Mouse (Mus musculus): ENCODE data around the gene Gas2l1. TPM values are rescaled to one million over a fixed set of nuclear protein-coding genes. Genes with fewer than 3 reads are reported as not detected.

Gas2l1 gene
- total RNA-seq, 2 experiments from 2014 or later: 20.9 to 21.6 TPM

DNA sequence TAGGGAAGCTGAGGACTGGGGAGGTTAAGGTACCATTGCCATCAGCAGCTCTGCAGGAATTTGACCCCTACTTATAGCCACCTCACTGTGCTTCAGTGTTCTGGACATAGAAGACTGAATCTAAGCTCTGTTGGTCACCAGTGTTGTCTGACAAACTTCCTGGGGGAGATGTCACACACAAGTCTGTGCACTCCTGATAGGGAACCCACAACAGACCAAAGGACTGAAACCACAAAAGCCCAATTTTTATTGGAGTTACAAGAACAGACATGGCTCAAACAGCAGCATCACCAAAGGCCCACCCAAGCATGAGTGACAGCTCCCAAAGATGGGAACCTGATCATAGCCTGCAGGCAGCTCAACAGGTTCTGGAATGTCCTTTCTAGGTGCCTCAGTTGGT, 1.9 kb upstream of the Gas2l1 start:
- intact Hi-C loops (cut with DNase I): no loop called here
- DNase-seq: no peak

DNA sequence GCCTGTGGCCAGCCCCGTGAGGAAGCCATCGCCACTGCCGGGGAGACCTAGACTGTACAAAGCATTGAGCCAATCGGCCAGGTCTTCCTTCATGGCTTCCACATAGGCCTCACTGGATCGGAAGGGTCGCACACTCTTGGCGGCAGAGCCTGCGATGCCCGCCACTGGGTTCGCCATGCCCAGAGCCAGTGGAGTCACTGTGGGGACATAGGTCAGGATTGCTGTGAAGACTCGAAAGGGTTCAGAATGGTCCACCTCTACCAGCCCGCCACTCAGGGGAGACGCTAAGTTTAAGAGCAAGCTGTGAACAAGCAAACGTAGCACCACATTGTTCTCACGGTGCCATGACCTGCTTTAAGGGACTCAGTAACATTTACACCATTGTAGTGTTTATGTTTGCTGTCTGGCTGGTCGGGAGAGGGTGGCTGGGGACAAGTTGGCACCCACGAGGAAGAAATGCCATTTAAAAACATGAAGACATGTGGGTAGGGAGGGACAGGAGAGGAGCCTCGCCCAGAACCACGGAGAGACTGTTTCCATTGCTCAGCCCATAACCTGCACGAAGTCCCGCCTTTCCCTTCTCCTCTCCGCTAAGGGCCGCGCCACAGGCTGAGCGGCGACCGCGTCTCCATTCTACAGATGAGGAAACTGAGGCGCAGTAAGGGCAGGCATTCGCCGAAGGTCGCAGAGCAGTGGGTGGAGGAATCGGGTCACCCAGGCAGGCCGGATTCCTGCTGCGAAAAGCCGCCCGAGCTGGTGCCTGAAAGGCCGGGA, 658 bp downstream of the Gas2l1 start:
- intact Hi-C loops (cut with DNase I): loop anchor here (1.0 kb wide), 1 partner anchor 49 kb away; no protein-coding TSS in a partner anchor
- peak in 1 of 2 experiments; percentile 42 for DNase-seq

- intact Hi-C loops (cut with DNase I): no loop called here
- no peak for DNase-seq
These were observed 1.4 kb downstream of the Gas2l1 start for GRCm38 (mm10) chr11:5063561-5064281.

- no peak for DNase-seq
- intact Hi-C loops (cut with DNase I): no loop called here
These were observed 2.1 kb downstream of the Gas2l1 start for GRCm38 (mm10) chr11:5062860-5063505.

GRCm38 (mm10) chr11:5062326-5062725, 2.8 kb downstream of the Gas2l1 start:
- peak in 1 of 2 experiments; percentile 23 for DNase-seq
- intact Hi-C loops (cut with DNase I): no loop called here

DNA sequence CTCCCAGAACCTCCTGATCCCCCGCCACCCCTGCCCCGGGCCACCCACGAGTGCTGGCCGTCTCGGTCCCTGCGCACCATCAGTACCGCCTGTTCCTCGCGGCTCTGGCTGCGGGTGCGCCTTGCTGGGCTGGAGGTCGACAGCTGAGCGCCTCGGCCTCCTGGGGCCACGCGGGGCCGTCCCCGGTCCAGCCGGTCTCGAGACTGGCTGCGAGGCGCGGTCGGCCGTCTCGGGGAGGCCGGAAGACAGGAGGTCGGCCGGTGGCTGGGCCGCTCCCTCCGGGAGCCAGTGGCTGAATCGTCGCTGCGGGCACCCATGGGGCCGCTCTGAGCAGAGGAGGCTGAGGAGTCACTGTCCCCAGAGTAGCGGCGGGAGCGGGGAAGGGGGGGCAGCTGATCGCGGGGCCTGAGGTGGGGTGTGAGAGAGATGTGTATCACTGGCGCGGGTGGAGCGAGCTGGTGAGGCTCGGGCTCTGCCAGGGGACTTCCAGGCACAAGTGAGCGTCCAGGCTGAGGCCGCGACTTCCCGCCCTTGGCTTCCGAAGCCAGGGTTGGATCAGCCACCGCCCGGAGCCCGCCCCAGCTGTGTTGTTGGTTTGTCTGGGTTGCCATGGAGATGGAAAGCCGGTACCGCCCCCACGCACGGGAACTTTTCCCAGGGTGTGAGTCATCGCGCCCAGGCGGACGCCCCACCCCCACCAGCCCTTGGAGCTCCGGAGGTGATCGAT, 3.6 kb downstream of the Gas2l1 start:
- peak; percentile 97 for DNase-seq
- intact Hi-C loops (cut with DNase I): no loop called here

GRCm38 (mm10) chr11:5060756-5061412, 4.2 kb downstream of the Gas2l1 start:
- intact Hi-C loops (cut with DNase I): no loop called here
- no peak for DNase-seq

DNA sequence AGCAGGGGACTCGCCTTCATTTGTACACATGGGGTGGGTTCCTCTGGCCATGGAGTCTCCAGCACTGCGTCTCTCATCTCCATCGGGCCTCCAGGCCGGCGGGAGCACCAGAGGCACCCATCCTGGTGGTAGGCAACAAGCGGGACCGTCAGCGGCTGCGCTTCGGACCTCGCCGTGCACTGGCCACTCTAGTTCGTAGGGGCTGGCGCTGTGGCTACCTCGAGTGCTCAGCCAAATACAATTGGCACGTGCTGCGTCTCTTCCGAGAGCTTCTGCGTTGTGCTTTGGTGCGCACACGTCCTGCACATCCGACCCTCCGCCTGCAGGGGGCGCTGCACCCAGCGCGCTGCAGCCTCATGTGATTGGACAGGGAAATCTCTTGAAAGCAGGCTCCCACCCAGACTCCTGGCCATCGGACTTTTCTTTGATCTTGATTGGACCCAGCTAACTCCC, 5.4 kb downstream of the Gas2l1 start:
- intact Hi-C loops (cut with DNase I): no loop called here
- peak in 1 of 2 experiments; percentile 59 for DNase-seq

- peak in 1 of 2 experiments; percentile 29 for DNase-seq
- intact Hi-C loops (cut with DNase I): no loop called here
These were observed 5.9 kb downstream of the Gas2l1 start for GRCm38 (mm10) chr11:5059230-5059629.

DNA sequence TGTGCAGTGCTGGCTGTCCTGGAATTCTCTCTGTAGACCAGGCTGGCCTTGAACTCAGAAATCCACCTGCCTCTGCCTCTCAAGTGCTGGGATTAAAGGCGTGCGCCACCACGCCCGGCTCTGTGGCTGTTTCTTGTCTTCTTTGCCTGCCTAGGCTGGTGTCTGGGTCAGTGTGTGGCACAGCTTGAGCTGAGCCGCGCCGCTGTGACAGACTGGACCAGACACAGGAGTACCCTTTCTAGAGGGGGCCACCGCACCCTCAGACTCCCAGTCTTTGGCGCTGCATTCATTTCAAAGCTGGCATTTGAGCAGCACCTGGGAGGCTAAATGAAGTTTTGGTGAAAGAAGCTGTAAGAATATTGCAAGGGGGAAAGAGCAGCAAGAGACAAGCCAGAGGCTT, 6.3 kb downstream of the Gas2l1 start:
- intact Hi-C loops (cut with DNase I): no loop called here
- no peak for DNase-seq

DNA sequence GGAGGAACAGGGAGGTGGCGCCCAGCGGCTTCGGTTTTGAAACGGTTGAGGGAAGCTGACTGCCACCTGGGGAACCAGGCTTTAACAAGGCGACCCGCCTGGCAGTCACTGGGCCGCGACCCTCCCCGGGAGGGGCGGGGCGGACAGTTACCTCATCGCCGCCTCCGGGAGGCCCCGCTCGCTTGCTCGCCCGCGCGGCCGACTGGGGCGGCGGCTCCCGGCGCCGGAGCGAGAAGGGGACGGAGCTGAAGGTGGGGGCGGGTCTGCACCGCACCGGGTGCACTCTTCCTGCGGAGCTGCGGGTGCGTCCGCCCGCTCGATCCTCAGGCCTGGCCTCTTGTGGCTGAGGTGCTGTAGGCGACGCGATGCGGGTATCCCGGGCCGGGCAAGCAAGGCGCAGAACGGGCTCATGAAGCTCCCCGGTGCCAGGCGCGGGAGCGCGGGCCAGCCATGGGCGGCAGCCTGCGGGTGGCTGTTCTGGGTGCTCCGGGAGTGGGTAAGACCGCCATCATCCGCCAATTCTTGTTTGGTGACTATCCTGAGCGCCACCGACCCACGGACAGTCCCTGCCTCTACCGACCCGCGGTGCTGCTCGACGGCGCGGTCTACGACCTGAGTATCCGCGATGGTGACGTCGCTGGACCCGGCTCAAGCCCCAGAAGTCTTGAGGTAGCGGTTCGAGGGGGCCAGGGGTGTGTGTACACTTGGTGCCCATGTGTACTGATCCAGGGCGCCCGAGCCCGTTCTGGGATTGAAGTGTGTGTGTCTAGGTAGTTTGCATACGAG, 7.1 kb downstream of the Gas2l1 start, which contains the start of gene Rasl10a:
Rasl10a (plus strand) TSS at position 273 of the 786 bp plus-strand sequence.
- peak; percentile 55 to 57 for DNase-seq
- intact Hi-C loops (cut with DNase I): no loop called here

- DNase-seq: no peak
- intact Hi-C loops (cut with DNase I): no loop called here
These were observed 7.6 kb downstream of the Gas2l1 start for GRCm38 (mm10) chr11:5057541-5057855.

GRCm38 (mm10) chr11:5057064-5057463, 8.1 kb downstream of the Gas2l1 start:
- DNase-seq: no peak
- intact Hi-C loops (cut with DNase I): no loop called here

DNA sequence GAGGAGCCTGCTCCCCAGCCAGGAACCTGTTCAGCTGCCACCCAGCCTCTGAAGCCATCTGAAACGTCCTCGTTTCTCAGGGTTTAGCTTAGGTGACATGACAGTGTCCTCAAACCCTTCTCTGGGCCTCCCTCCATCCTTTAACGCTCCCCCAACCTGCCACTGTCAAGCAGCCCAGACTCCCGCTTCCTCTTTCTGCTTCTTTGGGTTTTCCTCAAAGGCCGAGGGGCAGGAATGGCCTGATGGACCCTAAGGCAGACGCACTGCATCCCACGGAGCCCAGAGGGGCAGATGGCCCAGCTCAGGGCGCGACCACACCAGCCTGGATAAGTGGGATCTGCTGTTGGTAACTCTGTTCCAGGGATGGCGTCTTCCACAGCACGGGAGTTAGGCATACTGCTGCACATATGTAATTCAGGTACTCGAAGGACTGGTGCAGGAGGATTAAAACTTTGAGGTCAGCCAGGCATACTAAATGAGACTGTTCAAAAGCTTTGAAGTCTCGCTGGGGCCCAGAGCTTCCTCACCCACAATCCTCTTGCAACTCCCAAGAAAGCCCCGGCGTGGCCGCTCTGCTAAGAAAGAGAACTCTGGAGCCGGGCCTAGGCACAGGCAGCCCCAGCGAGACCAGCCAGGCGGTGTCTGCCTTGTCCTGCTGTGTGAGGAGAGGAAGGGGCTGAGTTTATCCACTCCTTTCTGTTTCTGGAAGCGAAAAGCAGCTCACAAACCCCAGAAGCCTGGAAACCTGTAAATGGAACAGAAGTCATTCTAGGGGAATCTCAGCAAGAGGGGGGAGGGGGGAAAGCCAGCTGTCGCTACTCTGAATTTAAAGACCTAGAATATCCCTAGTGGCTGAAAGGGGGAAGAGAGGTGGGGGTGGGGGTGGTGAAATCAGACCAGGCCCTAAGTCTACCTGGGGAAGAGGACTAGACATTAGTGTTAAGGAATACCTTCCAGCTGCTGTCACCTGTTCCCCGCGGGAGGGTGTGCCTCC, 8.9 kb downstream of the Gas2l1 start:
- no peak for DNase-seq
- intact Hi-C loops (cut with DNase I): no loop called here

- intact Hi-C loops (cut with DNase I): no loop called here
- DNase-seq: no peak
These were observed 10.3 kb downstream of the Gas2l1 start for GRCm38 (mm10) chr11:5054874-5055273.

DNA sequence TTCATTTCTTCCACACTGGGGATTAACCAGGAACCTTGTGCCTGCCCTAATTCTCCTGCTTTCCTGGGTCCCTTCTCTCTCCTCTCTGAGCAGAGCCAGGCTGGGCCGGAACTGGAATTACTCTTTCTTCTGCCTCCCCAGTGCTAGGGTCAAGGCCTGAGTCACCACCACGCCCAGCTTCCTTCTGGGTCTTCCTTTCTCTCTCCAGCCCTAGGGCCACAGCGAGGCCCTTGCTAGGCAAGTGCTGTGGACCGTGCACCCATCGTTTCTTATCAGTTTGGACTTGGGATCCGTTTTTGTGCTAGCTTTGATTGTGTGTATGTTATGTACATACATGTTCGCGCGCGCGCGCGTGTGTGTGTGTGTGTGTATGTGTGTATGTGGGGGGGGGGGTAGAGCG, 11.0 kb downstream of the Gas2l1 start:
- no peak for DNase-seq
- intact Hi-C loops (cut with DNase I): no loop called here

GRCm38 (mm10) chr11:5052200-5052854, 12.8 kb downstream of the Gas2l1 start:
- DNase-seq: no peak
- intact Hi-C loops (cut with DNase I): no loop called here

- intact Hi-C loops (cut with DNase I): no loop called here
- DNase-seq: no peak
These were observed 13.5 kb downstream of the Gas2l1 start for GRCm38 (mm10) chr11:5051629-5052028.

Measured in heart, postnatal 10 days (tissue).